Mouse (Mus musculus) layer of hippocampus, adult 2 months (tissue): ENCODE measurements around the gene Hk1. TPM values are rescaled to one million over a fixed set of nuclear protein-coding genes. Genes with fewer than 3 reads are reported as not detected.
A peak's percentile ranks its signal among the peaks of the same experiment; 100 is the strongest.

ENCODE experiments used
- DNase-seq, 2 experiments: peaks; one replicate each; pipeline ENCODE4 v3.0.0; 2022; ENCODE audit warnings: low spot score in 2 of 2
- H3K27ac ChIP-seq: fragments of 200-600 bp; 2 replicates; pipeline ENCODE4 v1.8.1; 2022
- H3K4me3 ChIP-seq: fragments of 200-600 bp; 2 replicates; pipeline ENCODE4 v1.8.1; 2022; ENCODE audit warnings: mild to moderate bottlenecking
- CTCF ChIP-seq: fragments of 200-600 bp; conservative IDR thresholded peaks from 2 replicates; pipeline ENCODE4 v1.8.1; 2022; ENCODE audit warnings: antibody characterized with exemption, mild to moderate bottlenecking, moderate library complexity
- total RNA-seq, 2 experiments: library from RNA; stranded (reverse); gene quantifications; 2 replicates each; pipeline ENCODE4 v1.2.3; 2021

Gene Hk1
- total RNA-seq, 2 experiments from 2014 or later: 292 to 307 TPM

DNA sequence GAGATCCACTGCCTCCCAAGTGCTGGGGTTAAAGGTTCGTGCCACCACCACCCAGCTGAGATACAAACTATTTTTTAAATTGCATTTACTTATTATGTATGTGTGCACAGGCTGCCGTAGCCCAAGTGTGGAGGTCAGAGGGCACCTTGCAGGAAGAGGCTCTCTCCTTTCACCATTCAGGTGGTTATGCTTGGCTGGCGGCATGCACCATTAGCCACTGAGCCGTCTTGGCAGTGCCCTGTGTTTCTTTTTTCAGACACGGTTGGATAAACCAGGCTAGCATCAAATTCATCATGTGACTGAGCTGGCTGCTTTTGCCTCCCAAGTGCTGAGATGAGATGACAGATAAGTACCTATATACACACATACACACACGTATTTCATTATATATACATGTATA lies 140.4 kb downstream of the Hk1 start:
- DNase-seq: no peak
- no peak for TF ChIP-seq CTCF
- Histone ChIP-seq H3K4me3 (no peak overlapping the region), H3K27ac (peak overlapping the region; percentile 48; the same call in 1 of the 2 replicates)

- TF ChIP-seq CTCF: no peak
- Histone ChIP-seq H3K4me3 (no peak overlapping the region), H3K27ac (peak overlapping the region; percentile 48; the same call in 1 of the 2 replicates)
- DNase-seq: peak in 1 of 2 experiments; percentile 37
Measured at GRCm38 (mm10) chr10:62238688-62239087, 141.0 kb downstream of the Hk1 start.

- DNase-seq: no peak
Measured at GRCm38 (mm10) chr10:62237205-62237604, 142.5 kb downstream of the Hk1 start.

DNA sequence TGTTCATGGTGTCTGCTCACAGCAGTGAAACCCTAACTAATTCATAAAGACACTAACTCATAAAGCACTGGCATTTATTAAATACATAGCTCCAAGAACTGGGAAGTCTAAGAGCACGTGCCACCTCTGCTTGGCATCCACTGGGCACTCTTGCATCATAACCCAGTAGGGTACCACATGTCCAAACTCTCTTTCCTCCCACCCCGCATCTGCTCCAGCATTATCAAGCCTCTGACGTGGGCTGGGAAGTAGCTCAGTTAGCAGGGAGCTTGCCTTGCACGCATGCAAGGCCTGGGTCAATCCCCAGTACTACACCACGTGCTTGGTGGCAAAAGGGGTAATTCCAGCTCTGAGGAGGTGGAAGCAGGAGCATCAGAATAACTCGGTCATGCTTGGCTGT lies 143.5 kb downstream of the Hk1 start:
- peak in 1 of 2 experiments; percentile 38 for DNase-seq
- no peak for TF ChIP-seq CTCF
- Histone ChIP-seq H3K4me3 (no peak overlapping the region), H3K27ac (no peak overlapping the region)

More at GRCm38 (mm10) chr10:62237205-62237604, 142.5 kb downstream of the Hk1 start:
- Histone ChIP-seq H3K4me3 (no peak overlapping the region), H3K27ac (no peak overlapping the region)
- no peak for TF ChIP-seq CTCF

- peak overlapping the region; percentile 67; the same call in 1 of the 2 replicates for H3K27ac ChIP-seq
- DNase-seq: no peak
- no peak for TF ChIP-seq CTCF
- H3K4me3 ChIP-seq: no peak overlapping the region
Measured at GRCm38 (mm10) chr10:62231811-62232210, 147.9 kb downstream of the Hk1 start.

- Histone ChIP-seq H3K4me3 (peak overlapping the region; percentile 80), H3K27ac (peak overlapping the region; percentile 67; the same call in 1 of the 2 replicates)
- no peak for DNase-seq
- no peak for TF ChIP-seq CTCF
Measured at GRCm38 (mm10) chr10:62231395-62231732, 148.3 kb downstream of the Hk1 start.

DNA sequence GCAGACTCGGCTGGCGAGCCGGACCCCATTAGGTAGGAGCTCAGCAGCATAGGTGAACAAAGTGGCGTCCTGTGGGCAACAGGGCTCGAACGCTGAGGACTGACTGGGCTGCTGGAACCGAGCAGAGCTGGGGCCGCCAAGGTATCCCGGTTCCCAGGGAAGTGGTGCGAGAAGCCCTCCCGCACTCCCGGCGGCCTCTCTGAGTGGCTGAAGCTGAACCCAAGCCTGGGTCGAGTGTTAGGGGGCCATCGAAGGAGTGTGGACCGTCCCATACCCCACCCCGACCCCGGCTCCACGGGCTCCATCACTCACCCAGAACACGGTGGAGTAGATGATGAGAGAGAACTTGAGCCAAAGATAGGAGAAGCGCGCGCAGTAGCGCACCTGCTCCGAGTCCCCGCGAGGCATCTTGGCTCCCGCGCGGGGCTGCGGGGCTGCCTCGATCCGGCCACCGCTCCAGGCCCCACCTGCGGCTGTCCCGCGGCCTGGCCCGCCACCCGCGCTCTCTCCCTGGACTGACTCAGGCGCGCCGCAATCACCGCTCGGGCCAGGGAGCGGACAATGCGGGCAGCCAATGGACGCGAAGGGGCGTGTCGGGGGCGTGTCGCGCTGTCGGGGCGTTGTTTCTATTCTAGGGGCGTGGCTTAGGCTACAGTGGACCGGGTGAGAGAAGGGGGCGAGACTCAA lies 148.9 kb downstream of the Hk1 start, which contains the start of gene Tspan15:
Gene Tspan15 (minus strand): TSS at position 544 of the 687 bp plus-strand sequence.
- peak; percentile 88 to 89 for DNase-seq
- Histone ChIP-seq H3K4me3 (peak within 1 kb of the TSS; percentile 80), H3K27ac (peak within 1 kb of the TSS; percentile 67)
- no peak for TF ChIP-seq CTCF

DNA sequence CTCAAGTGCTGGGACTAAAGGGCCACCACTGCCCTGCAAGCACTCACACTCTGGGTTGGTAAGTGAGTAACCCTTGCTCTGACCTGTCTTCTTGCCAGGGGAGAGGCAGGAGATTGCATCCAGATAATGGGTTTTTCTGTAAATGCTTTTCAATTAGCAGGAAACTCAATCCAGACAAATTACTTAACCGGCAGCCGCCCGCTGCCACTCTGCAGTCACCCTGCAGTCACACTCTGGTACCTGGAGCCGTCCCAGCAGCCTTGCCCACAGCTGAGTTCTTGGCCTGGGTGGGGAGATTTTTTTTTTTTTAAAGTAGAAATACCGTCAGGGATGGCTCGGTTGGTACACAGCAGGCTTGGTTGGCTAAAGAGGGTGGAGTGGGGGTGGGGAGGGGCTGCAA lies 151.6 kb downstream of the Hk1 start:
- DNase-seq: no peak
- Histone ChIP-seq H3K4me3 (no peak overlapping the region), H3K27ac (no peak overlapping the region)
- no peak for TF ChIP-seq CTCF

DNA sequence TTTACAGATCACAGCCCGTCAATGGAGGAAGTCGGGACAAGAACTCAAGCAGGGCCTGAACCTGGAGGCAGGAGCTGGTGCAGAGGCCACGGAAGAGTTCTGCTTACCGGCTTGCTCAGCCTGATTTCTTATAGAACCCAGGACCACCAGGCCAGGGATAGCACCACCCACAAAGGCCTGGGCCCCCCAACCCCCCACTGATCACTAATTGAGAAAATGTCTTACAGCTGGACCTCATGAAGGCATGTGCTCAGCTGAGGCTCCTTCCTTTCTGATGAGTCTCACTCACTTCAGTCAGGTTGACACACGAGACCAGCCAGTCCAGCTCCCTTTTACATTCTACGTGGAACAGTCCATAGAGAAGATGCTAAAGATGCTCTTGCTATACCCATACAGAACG lies 153.9 kb downstream of the Hk1 start:
- no peak for TF ChIP-seq CTCF
- Histone ChIP-seq H3K4me3 (no peak overlapping the region), H3K27ac (no peak overlapping the region)
- no peak for DNase-seq

GRCm38 (mm10) chr10:62224231-62224630 lies 155.5 kb downstream of the Hk1 start:
- H3K27ac ChIP-seq: no peak overlapping the region
- DNase-seq: no peak
- H3K4me3 ChIP-seq: no peak overlapping the region
- no peak for TF ChIP-seq CTCF

DNA sequence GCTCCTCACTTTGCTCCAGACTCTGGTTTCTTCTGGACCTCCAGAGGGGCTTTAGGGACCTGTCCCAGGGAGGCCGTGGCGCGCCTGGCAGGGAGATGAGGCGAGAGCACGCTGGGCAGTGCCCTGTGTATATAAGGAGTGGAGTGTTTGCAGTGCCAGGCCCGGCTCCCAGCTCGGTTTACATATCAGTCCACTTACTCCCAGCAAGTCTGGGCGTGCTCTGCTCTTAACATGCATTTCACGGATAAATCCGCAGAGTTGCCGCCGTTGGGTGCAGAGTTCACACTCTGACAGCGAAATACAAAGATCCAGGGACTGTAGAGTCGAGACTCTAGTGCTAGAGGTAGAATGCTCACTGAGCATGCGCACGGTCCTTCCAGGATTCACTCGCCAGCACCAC lies 156.9 kb downstream of the Hk1 start:
- no peak for TF ChIP-seq CTCF
- no peak for DNase-seq

GRCm38 (mm10) chr10:62221647-62222046 lies 158.1 kb downstream of the Hk1 start:
- no peak for DNase-seq
- no peak for TF ChIP-seq CTCF
- Histone ChIP-seq H3K4me3 (no peak overlapping the region), H3K27ac (no peak overlapping the region)

More for the DNA sequence above, 156.9 kb downstream of the Hk1 start:
- Histone ChIP-seq H3K4me3 (no peak overlapping the region), H3K27ac (no peak overlapping the region)

GRCm38 (mm10) chr10:62220732-62221514 lies 158.8 kb downstream of the Hk1 start:
- no peak for DNase-seq
- Histone ChIP-seq H3K4me3 (no peak overlapping the region), H3K27ac (no peak overlapping the region)
- TF ChIP-seq CTCF: no peak

Other genes starting within 250 kb of the Hk1 start
- not detected for gene Neurog3, start 246.8 kb downstream of the Hk1 start, total RNA-seq
- 10 to 100 TPM; 36.2 to 40.6 TPM for gene Fam241b, start 236.0 kb downstream of the Hk1 start, total RNA-seq
- 10 to 100 TPM; 13.6 to 15.9 TPM for gene Tspan15, start 148.7 kb downstream of the Hk1 start, total RNA-seq
- gene Tacr2, start 127.5 kb downstream of the Hk1 start, total RNA-seq: not detected
- 1 to 10 TPM; 3.1 to 3.2 TPM for gene Hkdc1, start 42.6 kb upstream of the Hk1 start, total RNA-seq
- gene 4930507D05Rik, start 69.6 kb upstream of the Hk1 start, total RNA-seq: 1 to 10 TPM; 1.1 to 1.4 TPM
- gene Supv3l1, start 69.8 kb upstream of the Hk1 start, total RNA-seq: 10 to 100 TPM; 24.0 to 26.9 TPM
- 10 to 100 TPM; 45.3 to 48.0 TPM for gene Vps26a, start 106.9 kb upstream of the Hk1 start, total RNA-seq
- gene Srgn, start 147.5 kb upstream of the Hk1 start, total RNA-seq: 1 to 10 TPM; 4.7 to 6.9 TPM
- gene Kif1bp, start 198.5 kb upstream of the Hk1 start, total RNA-seq: 100 to 1,000 TPM; 214 to 216 TPM
- 10 to 100 TPM; 20.3 to 25.5 TPM for gene Ddx21, start 222.4 kb upstream of the Hk1 start, total RNA-seq